Mouse (Mus musculus): ENCODE measurements at regions not wholly inside any gene's neighbourhood (a gene's known extent, or its start where the extent isn't known, plus 50 kb on each side); places are given as distances from the start of the nearest gene placed in this dataset.

- Histone ChIP-seq H3K4me3 (ENCODE audit: insufficient read depth in 1 of 2, low read depth in 2 of 2, low read length in 2 of 2) (no peak overlapping the region), H3K27ac (no peak overlapping the region), H3K4me1 (replicated peaks; ENCODE audit: control insufficient read depth in 2 of 2, insufficient read depth in 2 of 2, low read length in 1 of 2) (no peaks in the 10 kb centered on the region), H3K4me2 (ENCODE audit: low read depth) (no peak overlapping the region), H3K27me3 (ENCODE audit: control insufficient read depth, insufficient read depth, low read length) (no peaks in the 10 kb centered on the region), H3K9me3 (ENCODE audit: control insufficient read depth, low read length) (no peaks in the 10 kb centered on the region), H3K9ac (replicated peaks) (no peak overlapping the region), H3K36me3 (replicated peaks; ENCODE audit: control insufficient read depth, insufficient read depth, low read depth) (no peaks in the 10 kb centered on the region)
- TF ChIP-seq CTCF (IDR thresholded peaks at IDR 0.05; ENCODE audit: low read depth) (no peak), EP300 (IDR thresholded peaks at IDR 0.05; ENCODE audit: low read depth) (no peak)
- WGBS (ENCODE audit: insufficient replicate concordance): 45% methylated on average over 5 of the region's 5 CpGs
- DNase-seq (ENCODE audit: low read depth in 3 of 3, low spot score in 3 of 3): no peak
- ATAC-seq (ENCODE audit: insufficient read depth): no peak
Observed at GRCm38 (mm10) chr12:12882931-12883553, 58.7 kb downstream of the Mycn start.

GRCm38 (mm10) chr12:12878031-12878430, 63.7 kb downstream of the Mycn start:
- Histone ChIP-seq H3K4me2 (ENCODE audit: low read depth) (no peak overlapping the region), H3K9me3 (ENCODE audit: control insufficient read depth, low read length) (no peaks in the 10 kb centered on the region), H3K9ac (replicated peaks) (no peak overlapping the region), H3K4me3 (ENCODE audit: insufficient read depth in 1 of 2, low read depth in 2 of 2, low read length in 2 of 2) (no peak overlapping the region), H3K27ac (no peak overlapping the region), H3K36me3 (replicated peaks; ENCODE audit: control insufficient read depth, insufficient read depth, low read depth) (no peaks in the 10 kb centered on the region), H3K27me3 (ENCODE audit: control insufficient read depth, insufficient read depth, low read length) (no peaks in the 10 kb centered on the region), H3K4me1 (replicated peaks; ENCODE audit: control insufficient read depth in 2 of 2, insufficient read depth in 2 of 2, low read length in 1 of 2) (no peaks in the 10 kb centered on the region)
- 67% methylated on average over 2 of the region's 2 CpGs for WGBS (ENCODE audit: insufficient replicate concordance)
- no peak for DNase-seq (ENCODE audit: low read depth in 3 of 3, low spot score in 3 of 3)
- TF ChIP-seq CTCF (IDR thresholded peaks at IDR 0.05; ENCODE audit: low read depth) (no peak), EP300 (IDR thresholded peaks at IDR 0.05; ENCODE audit: low read depth) (no peak)
- ATAC-seq (ENCODE audit: insufficient read depth): no peak

GRCm38 (mm10) chr12:12877539-12877938, 64.2 kb downstream of the Mycn start:
- Histone ChIP-seq H3K36me3 (replicated peaks; ENCODE audit: control insufficient read depth, insufficient read depth, low read depth) (no peaks in the 10 kb centered on the region), H3K4me3 (ENCODE audit: insufficient read depth in 1 of 2, low read depth in 2 of 2, low read length in 2 of 2) (no peak overlapping the region), H3K4me1 (replicated peaks; ENCODE audit: control insufficient read depth in 2 of 2, insufficient read depth in 2 of 2, low read length in 1 of 2) (no peaks in the 10 kb centered on the region; a peak in 1 of 4 replicates), H3K4me2 (ENCODE audit: low read depth) (no peak overlapping the region), H3K9ac (replicated peaks) (no peak overlapping the region), H3K9me3 (ENCODE audit: control insufficient read depth, low read length) (no peaks in the 10 kb centered on the region), H3K27me3 (ENCODE audit: control insufficient read depth, insufficient read depth, low read length) (no peaks in the 10 kb centered on the region), H3K27ac (no peak overlapping the region)
- 71% methylated on average over 5 of the region's 5 CpGs for WGBS (ENCODE audit: insufficient replicate concordance)
- DNase-seq (ENCODE audit: low read depth in 3 of 3, low spot score in 3 of 3) (no peak), ATAC-seq (ENCODE audit: insufficient read depth) (no peak)
- TF ChIP-seq EP300 (IDR thresholded peaks at IDR 0.05; ENCODE audit: low read depth): no peak
- TF ChIP-seq CTCF (IDR thresholded peaks at IDR 0.05; ENCODE audit: low read depth): no peak

GRCm38 (mm10) chr12:12875976-12876745, 65.6 kb downstream of the Mycn start:
- WGBS (ENCODE audit: insufficient replicate concordance): 56% methylated on average over 12 of the region's 12 CpGs
- no peak overlapping the region for H3K4me2 ChIP-seq (ENCODE audit: low read depth)
- H3K4me1 ChIP-seq (replicated peaks; ENCODE audit: control insufficient read depth in 2 of 2, insufficient read depth in 2 of 2, low read length in 1 of 2): no peaks in the 10 kb centered on the region; a peak in 1 of 4 replicates
- H3K27me3 ChIP-seq (ENCODE audit: control insufficient read depth, insufficient read depth, low read length): no peaks in the 10 kb centered on the region
- H3K4me3 ChIP-seq (ENCODE audit: insufficient read depth in 1 of 2, low read depth in 2 of 2, low read length in 2 of 2): no peak overlapping the region
- TF ChIP-seq CTCF (IDR thresholded peaks at IDR 0.05; ENCODE audit: low read depth): no peak
- TF ChIP-seq EP300 (IDR thresholded peaks at IDR 0.05; ENCODE audit: low read depth): no peak
- DNase-seq (ENCODE audit: low read depth in 3 of 3, low spot score in 3 of 3) (no peak), ATAC-seq (ENCODE audit: insufficient read depth) (no peak)
- no peaks in the 10 kb centered on the region for H3K36me3 ChIP-seq (replicated peaks; ENCODE audit: control insufficient read depth, insufficient read depth, low read depth)
- H3K9me3 ChIP-seq (ENCODE audit: control insufficient read depth, low read length): no peaks in the 10 kb centered on the region
- no peak overlapping the region for H3K9ac ChIP-seq (replicated peaks)
- no peak overlapping the region for H3K27ac ChIP-seq

- no peak overlapping the region for H3K4me2 ChIP-seq (ENCODE audit: low read depth)
- TF ChIP-seq EP300 (IDR thresholded peaks at IDR 0.05; ENCODE audit: low read depth) (no peak), CTCF (IDR thresholded peaks at IDR 0.05; ENCODE audit: low read depth) (no peak)
- no peak for DNase-seq (ENCODE audit: low read depth in 3 of 3, low spot score in 3 of 3)
- no peaks in the 10 kb centered on the region for H3K27me3 ChIP-seq (ENCODE audit: control insufficient read depth, insufficient read depth, low read length)
- no peak overlapping the region for H3K27ac ChIP-seq
- H3K9ac ChIP-seq (replicated peaks): no peak overlapping the region
- WGBS (ENCODE audit: insufficient replicate concordance): 70% methylated on average over 11 of the region's 11 CpGs
- no peak for ATAC-seq (ENCODE audit: insufficient read depth)
- no peaks in the 10 kb centered on the region for H3K36me3 ChIP-seq (replicated peaks; ENCODE audit: control insufficient read depth, insufficient read depth, low read depth)
- no peaks in the 10 kb centered on the region for H3K9me3 ChIP-seq (ENCODE audit: control insufficient read depth, low read length)
- H3K4me1 ChIP-seq (replicated peaks; ENCODE audit: control insufficient read depth in 2 of 2, insufficient read depth in 2 of 2, low read length in 1 of 2): no peaks in the 10 kb centered on the region; a peak in 1 of 4 replicates
- H3K4me3 ChIP-seq (ENCODE audit: insufficient read depth in 1 of 2, low read depth in 2 of 2, low read length in 2 of 2): no peak overlapping the region
Observed at GRCm38 (mm10) chr12:12873551-12873950, 68.2 kb downstream of the Mycn start.
